Mouse (Mus musculus) brain, embryonic 14.5 days (tissue): ENCODE results near the gene Gm21818.
"Not testable (repeated sequence)": the region's sequence is repeated elsewhere in the genome, so short reads cannot be mapped to it uniquely, and the experiment has no call there.

Experiments
- CTCF ChIP-seq: fragments of 200-500 bp; IDR thresholded peaks from 2 replicates; pipeline ENCODE4 v1.5.1; 2012; ENCODE audit warnings: inconsistent platforms, mild to moderate bottlenecking, moderate library complexity, borderline replicate concordance; ENCODE audit not compliant: insufficient read depth, insufficient read length; ENCODE audit errors: extremely low read depth
- POLR2A ChIP-seq: fragments of 200-500 bp; IDR thresholded peaks from 2 replicates; pipeline ENCODE4 v1.6.1; 2012; ENCODE audit warnings: mild to moderate bottlenecking, inconsistent platforms, borderline replicate concordance; ENCODE audit not compliant: poor library complexity, insufficient read depth, insufficient read length, severe bottlenecking; ENCODE audit errors: extremely low read depth

- TF ChIP-seq CTCF, POLR2A: not testable (repeated sequence)
Measured at GRCm38 (mm10) chr13:120142348-120142747, 29.9 kb upstream of the Gm21818 start.
